Mouse (Mus musculus): ENCODE results near the gene Ccdc103.

Ccdc103 gene

GRCm38 (mm10) chr11:102890096-102890495, 9.1 kb downstream of the Ccdc103 start:
- in situ Hi-C loops (cut with MseI, MboI), result no loop called here

- in situ Hi-C loops (cut with MseI, MboI), result no loop called here
Observed at GRCm38 (mm10) chr11:102893015-102893651, 12.1 kb downstream of the Ccdc103 start.

- in situ Hi-C loops (cut with MseI, MboI), result no loop called here
Observed at GRCm38 (mm10) chr11:102894716-102895115, 13.7 kb downstream of the Ccdc103 start.

GRCm38 (mm10) chr11:102895779-102896178, 14.8 kb downstream of the Ccdc103 start:
- in situ Hi-C loops (cut with MseI, MboI), result no loop called here

GRCm38 (mm10) chr11:102896641-102897040, 15.6 kb downstream of the Ccdc103 start:
- in situ Hi-C loops (cut with MseI, MboI), result no loop called here

GRCm38 (mm10) chr11:102898408-102898807, 17.4 kb downstream of the Ccdc103 start:
- in situ Hi-C loops (cut with MseI, MboI), result no loop called here

GRCm38 (mm10) chr11:102900763-102901162, 19.8 kb downstream of the Ccdc103 start, which contains the start of gene Gfap:
Gene Gfap, minus strand, starts transcription at chr11:102900912.
- in situ Hi-C loops (cut with MseI, MboI), result no loop called here

- in situ Hi-C loops (cut with MseI, MboI), result no loop called here
Observed at GRCm38 (mm10) chr11:102901199-102901598, 20.2 kb downstream of the Ccdc103 start.

- in situ Hi-C loops (cut with MseI, MboI), result no loop called here
Observed at GRCm38 (mm10) chr11:102902107-102902506, 21.1 kb downstream of the Ccdc103 start.

GRCm38 (mm10) chr11:102903654-102904053, 22.6 kb downstream of the Ccdc103 start:
- in situ Hi-C loops (cut with MseI, MboI), result no loop called here

GRCm38 (mm10) chr11:102911376-102911775, 30.4 kb downstream of the Ccdc103 start:
- in situ Hi-C loops (cut with MseI, MboI), result no loop called here

- in situ Hi-C loops (cut with MseI, MboI), result no loop called here
Observed at GRCm38 (mm10) chr11:102915380-102915779, 34.4 kb downstream of the Ccdc103 start.

- in situ Hi-C loops (cut with MseI, MboI), result no loop called here
Observed at GRCm38 (mm10) chr11:102918077-102918476, 37.1 kb downstream of the Ccdc103 start.

- in situ Hi-C loops (cut with MseI, MboI), result no loop called here
Observed at GRCm38 (mm10) chr11:102921491-102921890, 40.5 kb downstream of the Ccdc103 start.

GRCm38 (mm10) chr11:102924557-102925350, 43.8 kb downstream of the Ccdc103 start, which contains the start of gene Kif18b:
Gene Kif18b, minus strand, starts transcription at chr11:102925124.
- in situ Hi-C loops (cut with MseI, MboI), result no loop called here

GRCm38 (mm10) chr11:102925351-102925717, 44.3 kb downstream of the Ccdc103 start:
- in situ Hi-C loops (cut with MseI, MboI), result no loop called here

GRCm38 (mm10) chr11:102930672-102931071, 49.7 kb downstream of the Ccdc103 start:
- in situ Hi-C loops (cut with MseI, MboI), result no loop called here
